Comparison of ENCODE assay signal across 9 mouse cellular contexts in the genomic region with DNA sequence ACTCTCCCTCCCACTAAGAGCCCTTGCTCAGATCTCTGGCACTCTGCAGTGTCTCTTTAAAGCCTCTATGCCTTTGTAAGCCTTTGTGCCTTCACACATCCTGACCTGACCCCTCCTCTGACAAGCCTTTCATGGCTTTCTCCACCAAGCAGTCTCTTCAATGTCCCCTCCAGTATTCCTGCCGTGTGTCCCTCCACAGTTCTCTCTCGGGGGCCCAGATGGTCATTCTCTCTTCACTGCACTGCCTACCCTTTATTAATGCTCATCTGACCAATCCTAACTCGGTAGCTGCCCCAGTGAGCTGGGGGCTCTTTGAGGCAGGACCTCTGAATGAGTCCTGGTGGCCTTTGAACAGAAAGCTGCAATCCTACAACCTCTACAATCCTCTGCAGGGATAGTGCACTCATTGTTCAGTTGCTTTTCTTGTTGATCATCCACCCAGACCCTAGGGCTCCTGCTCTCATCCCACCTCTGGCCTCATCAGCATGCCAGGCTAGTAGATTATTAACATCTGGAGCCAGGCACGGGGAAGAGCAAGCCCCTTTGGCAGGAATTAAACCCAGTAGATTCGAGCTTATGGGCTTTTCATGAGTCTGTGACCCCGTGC.
A peak's percentile ranks its signal among the peaks of the same experiment; 100 is the strongest.
DNase-seq lines count a peak whose midpoint lies in the region; ATAC-seq and TF ChIP-seq lines count a peak whose summit lies in the region.
"Had no signal": no experiment of that assay in that cellular context is flagged by ENCODE, and none has a peak within 500 bp of the region (broad histone marks: within the 10 kb centered on the region; RNA-seq: fewer than 3 reads in every experiment).

No protein-coding gene starts in this region.

- H3K4me1 ChIP-seq in hindbrain, embryonic 11.5 days (replicated peaks; ENCODE audit: control insufficient read depth, insufficient read depth, low read length), result peaks cover 7% of the 10 kb centered on the region
- peaks cover 28% of the 10 kb centered on the region for H3K4me1 ChIP-seq in hindbrain, postnatal 0 days (ENCODE audit: insufficient read depth, low read length)
- H3K4me1 ChIP-seq in embryonic facial prominence, embryonic 10.5 days, result peaks cover 84% of the 10 kb centered on the region
- peaks cover 38% of the 10 kb centered on the region for H3K4me1 ChIP-seq in limb, embryonic 14.5 days (ENCODE audit: control insufficient read depth, insufficient read depth, low read length)

- no peaks in the 10 kb centered on the region for H3K27me3 ChIP-seq in hindbrain, embryonic 11.5 days (ENCODE audit: control insufficient read depth, insufficient read depth, low read length)
- no peaks in the 10 kb centered on the region for H3K27me3 ChIP-seq in hindbrain, postnatal 0 days (ENCODE audit: insufficient read depth, low read length)
- no peaks in the 10 kb centered on the region for H3K27me3 ChIP-seq in embryonic facial prominence, embryonic 10.5 days (replicated peaks; ENCODE audit: low read depth, poor library complexity, severe bottlenecking)
- H3K27me3 ChIP-seq in limb, embryonic 14.5 days (ENCODE audit: control insufficient read depth, insufficient read depth, low read length), result no peaks in the 10 kb centered on the region

- TF ChIP-seq CTCF in hindbrain, postnatal 0 days (IDR thresholded peaks at IDR 0.05; ENCODE audit: low read depth), result no peak

- no peak for TF ChIP-seq POLR2A in limb, embryonic 14.5 days (IDR thresholded peaks at IDR 0.05; ENCODE audit: borderline replicate concordance, extremely low read depth, insufficient read depth, insufficient read length)

- DNase-seq in hindbrain, embryonic 11.5 days (ENCODE audit: low spot score), result peak; percentile 47
- no peak for DNase-seq in hindbrain, postnatal 0 days (ENCODE audit: low spot score)
- peak; percentile 50 for DNase-seq in embryonic facial prominence, embryonic 10.5 days (ENCODE audit: low spot score)
- DNase-seq in kidney, adult 18-20 months, result peak; percentile 62
- no peak for DNase-seq in limb, embryonic 14.5 days (ENCODE audit: low spot score)
- DNase-seq in testis, postnatal 10 days (ENCODE audit: low spot score), result no peak
- no peak for DNase-seq in cerebellum, adult 11 months
- no peak for DNase-seq in lung, postnatal 10 days
- DNase-seq: lung, adult 2 months had no signal

- H3K4me3 ChIP-seq in hindbrain, embryonic 11.5 days (ENCODE audit: low read depth, low read length), result no peak overlapping the region
- no peak overlapping the region for H3K4me3 ChIP-seq in hindbrain, postnatal 0 days (ENCODE audit: low read length)
- H3K4me3 ChIP-seq in embryonic facial prominence, embryonic 10.5 days, result 0 out of 2 replicates have a peak overlapping the region, but pooled peaks have one; percentile 1
- no peak overlapping the region for H3K4me3 ChIP-seq in limb, embryonic 14.5 days (replicated peaks; ENCODE audit: low read length)

- H3K9me3 ChIP-seq in hindbrain, embryonic 11.5 days (ENCODE audit: control insufficient read depth, low read length), result no peaks in the 10 kb centered on the region
- no peaks in the 10 kb centered on the region for H3K9me3 ChIP-seq in hindbrain, postnatal 0 days (ENCODE audit: low read length)
- H3K9me3 ChIP-seq in embryonic facial prominence, embryonic 10.5 days, result no peaks in the 10 kb centered on the region
- H3K9me3 ChIP-seq in limb, embryonic 14.5 days (ENCODE audit: control insufficient read depth, low read length), result no peaks in the 10 kb centered on the region

- ATAC-seq in hindbrain, embryonic 11.5 days (ENCODE audit: low FRiP score), result peak; percentile 17; the same call in 1 of the 2 replicates
- no peak for ATAC-seq in hindbrain, postnatal 0 days
- ATAC-seq in limb, embryonic 14.5 days (ENCODE audit: low FRiP score, low read depth), result no peak

- no peak overlapping the region for H3K9ac ChIP-seq in hindbrain, embryonic 11.5 days (ENCODE audit: low read depth, low read length)
- H3K9ac ChIP-seq in hindbrain, postnatal 0 days (replicated peaks; ENCODE audit: low read length), result no peak overlapping the region
- H3K9ac ChIP-seq in limb, embryonic 14.5 days (ENCODE audit: low read depth, low read length, severe bottlenecking), result 0 out of 2 replicates have a peak overlapping the region, but pooled peaks have one; percentile 17

- H3K27ac ChIP-seq in hindbrain, embryonic 11.5 days (ENCODE audit: low read depth, low read length), result peak overlapping the region; percentile 47
- H3K27ac ChIP-seq in hindbrain, postnatal 0 days, result no peak overlapping the region
- H3K27ac ChIP-seq in embryonic facial prominence, embryonic 10.5 days (replicated peaks), result peak overlapping the region; percentile 66
- no peak overlapping the region for H3K27ac ChIP-seq in limb, embryonic 14.5 days (replicated peaks; ENCODE audit: low read depth, low read length)

- H3K4me2 ChIP-seq in hindbrain, embryonic 11.5 days (replicated peaks; ENCODE audit: low read depth, low read length), result no peak overlapping the region
- H3K4me2 ChIP-seq in hindbrain, postnatal 0 days (ENCODE audit: low read depth, low read length), result no peak overlapping the region
- no peak overlapping the region for H3K4me2 ChIP-seq in limb, embryonic 14.5 days (replicated peaks; ENCODE audit: low read depth, low read length, severe bottlenecking)

- 4% methylated on average over 6 of the region's 6 CpGs for WGBS in hindbrain, embryonic 11.5 days
- WGBS in hindbrain, postnatal 0 days, result 13% methylated on average over 6 of the region's 6 CpGs
- 14% methylated on average over 6 of the region's 6 CpGs for WGBS in embryonic facial prominence, embryonic 10.5 days
- WGBS in limb, embryonic 14.5 days, result 19% methylated on average over 6 of the region's 6 CpGs

- no peaks in the 10 kb centered on the region for H3K36me3 ChIP-seq in hindbrain, embryonic 11.5 days (ENCODE audit: control insufficient read depth, insufficient read depth, low read length)
- H3K36me3 ChIP-seq in hindbrain, postnatal 0 days (ENCODE audit: insufficient read depth, low read length), result no peaks in the 10 kb centered on the region
- peaks cover 41% of the 10 kb centered on the region for H3K36me3 ChIP-seq in embryonic facial prominence, embryonic 10.5 days (replicated peaks)
- H3K36me3 ChIP-seq in limb, embryonic 14.5 days (ENCODE audit: control insufficient read depth, insufficient read depth, low read length), result no peaks in the 10 kb centered on the region

Comparison
In these comparisons a context has a peak if more than half of its experiments do, and no peak if none do; other contexts are left out.
1. DNase-seq: peak in hindbrain, embryonic 11.5 days (single experiment), embryonic facial prominence, embryonic 10.5 days (single experiment) and kidney, adult 18-20 months (single experiment); none in hindbrain, postnatal 0 days (single experiment), limb, embryonic 14.5 days (single experiment), testis, postnatal 10 days (single experiment), cerebellum, adult 11 months (single experiment) and lung, postnatal 10 days (single experiment).
2. H3K27ac ChIP-seq: peak in hindbrain, embryonic 11.5 days (single experiment) and embryonic facial prominence, embryonic 10.5 days (single experiment); none in hindbrain, postnatal 0 days (single experiment) and limb, embryonic 14.5 days (single experiment).